Mouse (Mus musculus) erythroblast, embryonic 14.5 days (primary cell): Measurements from ENCODE around the gene Add3. TPM values are rescaled to one million over a fixed set of nuclear protein-coding genes. Genes with fewer than 3 reads are reported as not detected.
A peak's percentile ranks its signal among the peaks of the same experiment; 100 is the strongest.

Experiments
- H3K27me3 ChIP-seq: 2 replicates; pipeline ENCODE4 v1.6.1; 2012; ENCODE audit warnings: inconsistent platforms; ENCODE audit not compliant: control insufficient read depth
- H3K36me3 ChIP-seq: 2 replicates; pipeline ENCODE4 v1.6.1; 2012; ENCODE audit warnings: mild to moderate bottlenecking, inconsistent platforms; ENCODE audit not compliant: control insufficient read depth
- H3K4me1 ChIP-seq: 2 replicates; pipeline ENCODE4 v1.6.1; 2012; ENCODE audit warnings: inconsistent platforms; ENCODE audit not compliant: control insufficient read depth
- H3K4me3 ChIP-seq: replicated peaks from 2 replicates; pipeline ENCODE3; 2012; ENCODE audit warnings: moderate library complexity, mild to moderate bottlenecking, inconsistent platforms
- H3K9me3 ChIP-seq: 2 replicates; pipeline ENCODE4 v1.6.1; 2012; ENCODE audit warnings: low read length, inconsistent platforms, mixed read lengths; ENCODE audit not compliant: control insufficient read depth
- GATA1 ChIP-seq: IDR thresholded peaks from 2 replicates; pipeline ENCODE4 v1.6.1; 2012; ENCODE audit warnings: low read length, inconsistent platforms, mixed read lengths
- TAL1 ChIP-seq: IDR thresholded peaks from 3 replicates; pipeline ENCODE4 v1.6.1; 2012; ENCODE audit warnings: low read length, inconsistent platforms, mixed read lengths
- polyA plus RNA-seq: library from polyadenylated mRNA; stranded (reverse); fragments of >175 nt; gene quantifications from 2 replicates; pipeline ENCODE4 v1.2.3, GENCODE M21; 2012

The Add3 gene
- polyA plus RNA-seq, 1 experiment = 0.18 TPM

GRCm38 (mm10) chr19:53193964-53194582 is 53.8 kb downstream of the Add3 start:
- peaks cover 73% of the 10 kb centered on the region for H3K4me1 ChIP-seq
- H3K36me3 ChIP-seq = peaks cover 18% of the 10 kb centered on the region
- no peaks in the 10 kb centered on the region for H3K9me3 ChIP-seq
- H3K27me3 ChIP-seq = no peaks in the 10 kb centered on the region
- peak overlapping the region; percentile 51 for H3K4me3 ChIP-seq
- no peak for TF ChIP-seq GATA1
- no peak for TF ChIP-seq TAL1

GRCm38 (mm10) chr19:53194751-53195520 is 54.7 kb downstream of the Add3 start:
- H3K36me3 ChIP-seq = peaks cover 20% of the 10 kb centered on the region
- H3K9me3 ChIP-seq = no peaks in the 10 kb centered on the region
- no peak for TF ChIP-seq TAL1
- no peak for TF ChIP-seq GATA1
- H3K4me1 ChIP-seq = peaks cover 67% of the 10 kb centered on the region
- no peaks in the 10 kb centered on the region for H3K27me3 ChIP-seq
- H3K4me3 ChIP-seq = peak overlapping the region; percentile 51

- no peak overlapping the region for H3K4me3 ChIP-seq
- no peak for TF ChIP-seq GATA1
- H3K9me3 ChIP-seq = no peaks in the 10 kb centered on the region
- H3K4me1 ChIP-seq = peaks cover 51% of the 10 kb centered on the region
- no peaks in the 10 kb centered on the region for H3K27me3 ChIP-seq
- peaks cover 17% of the 10 kb centered on the region for H3K36me3 ChIP-seq
These were observed 56.7 kb downstream of the Add3 start for GRCm38 (mm10) chr19:53196961-53197360.

GRCm38 (mm10) chr19:53197766-53198165 is 57.5 kb downstream of the Add3 start:
- Histone ChIP-seq H3K4me3 (no peak overlapping the region), H3K27me3 (no peaks in the 10 kb centered on the region), H3K9me3 (no peaks in the 10 kb centered on the region), H3K4me1 (peaks cover 45% of the 10 kb centered on the region), H3K36me3 (peaks cover 17% of the 10 kb centered on the region)
- TF ChIP-seq TAL1 (no peak), GATA1 (no peak)

GRCm38 (mm10) chr19:53198706-53199572 is 58.7 kb downstream of the Add3 start:
- no peak for TF ChIP-seq GATA1
- TF ChIP-seq TAL1 = no peak
- Histone ChIP-seq H3K9me3 (no peaks in the 10 kb centered on the region), H3K4me3 (no peak overlapping the region), H3K36me3 (peaks cover 15% of the 10 kb centered on the region), H3K4me1 (peaks cover 35% of the 10 kb centered on the region), H3K27me3 (no peaks in the 10 kb centered on the region)

- Histone ChIP-seq H3K9me3 (no peaks in the 10 kb centered on the region), H3K4me3 (no peak overlapping the region), H3K4me1 (peaks cover 27% of the 10 kb centered on the region), H3K27me3 (no peaks in the 10 kb centered on the region), H3K36me3 (peaks cover 15% of the 10 kb centered on the region)
- no peak for TF ChIP-seq TAL1
- TF ChIP-seq GATA1 = no peak
These were observed 59.5 kb downstream of the Add3 start for GRCm38 (mm10) chr19:53199711-53200110.

- H3K4me3 ChIP-seq = no peak overlapping the region
- peaks cover 15% of the 10 kb centered on the region for H3K4me1 ChIP-seq
- H3K27me3 ChIP-seq = no peaks in the 10 kb centered on the region
- H3K36me3 ChIP-seq = peaks cover 9% of the 10 kb centered on the region
- no peaks in the 10 kb centered on the region for H3K9me3 ChIP-seq
- no peak for TF ChIP-seq TAL1
- no peak for TF ChIP-seq GATA1
These were observed 61.9 kb downstream of the Add3 start for GRCm38 (mm10) chr19:53202116-53202515.

- Histone ChIP-seq H3K4me1 (peaks cover 3% of the 10 kb centered on the region), H3K4me3 (no peak overlapping the region), H3K9me3 (no peaks in the 10 kb centered on the region), H3K36me3 (no peaks in the 10 kb centered on the region; the same call in 1 of the 2 replicates), H3K27me3 (no peaks in the 10 kb centered on the region)
- TF ChIP-seq TAL1 (no peak), GATA1 (no peak)
These were observed 66.7 kb downstream of the Add3 start for GRCm38 (mm10) chr19:53206986-53207385.

GRCm38 (mm10) chr19:53208830-53209229 is 68.6 kb downstream of the Add3 start:
- Histone ChIP-seq H3K27me3 (no peaks in the 10 kb centered on the region), H3K4me3 (no peak overlapping the region), H3K4me1 (peaks cover 3% of the 10 kb centered on the region), H3K36me3 (no peaks in the 10 kb centered on the region; the same call in 1 of the 2 replicates), H3K9me3 (no peaks in the 10 kb centered on the region)
- no peak for TF ChIP-seq TAL1
- no peak for TF ChIP-seq GATA1
